Mouse (Mus musculus) CH12.LX (cell line): ENCODE measurements around the gene Entpd1.

Source experiments
- CTCF ChIP-seq, 2 experiments: IDR thresholded peaks in 1 of 2; conservative IDR thresholded peaks in 1 of 2; 2 replicates each; pipeline ENCODE4 v1.5.1; 2011 to 2012; ENCODE audit warnings: low read depth in 2 of 2, low read length in 2 of 2, improper control_type of control experiment in 1 of 2, inconsistent platforms in 1 of 2, mild to moderate bottlenecking in 1 of 2, moderate library complexity in 1 of 2
- ELF1 ChIP-seq: IDR thresholded peaks from 2 replicates; pipeline ENCODE4 v1.6.1; 2014; ENCODE audit warnings: low read depth, mild to moderate bottlenecking, inconsistent platforms, low read length, improper control_type of control experiment
- EP300 ChIP-seq: IDR thresholded peaks from 2 replicates; pipeline ENCODE4 v1.6.1; 2011; ENCODE audit warnings: low read length, improper control_type of control experiment
- ETS1 ChIP-seq: conservative IDR thresholded peaks from 2 replicates; pipeline ENCODE4 v1.6.1; 2012; ENCODE audit warnings: low read depth, mild to moderate bottlenecking, inconsistent platforms, low read length, improper control_type of control experiment, moderate library complexity
- GABPA ChIP-seq: IDR thresholded peaks from 2 replicates; pipeline ENCODE4 v1.6.1; 2012; ENCODE audit warnings: low read depth, low read length, improper control_type of control experiment, inconsistent platforms; ENCODE audit not compliant: insufficient replicate concordance
- HCFC1 ChIP-seq: IDR thresholded peaks from 2 replicates; pipeline ENCODE4 v1.6.1; 2012; ENCODE audit warnings: low read depth, mild to moderate bottlenecking, inconsistent platforms, low read length, improper control_type of control experiment
- IRF4 ChIP-seq: IDR thresholded peaks from 2 replicates; pipeline ENCODE4 v1.6.1; 2014; ENCODE audit warnings: low read depth, mild to moderate bottlenecking, inconsistent platforms, low read length, improper control_type of control experiment
- JUND ChIP-seq: conservative IDR thresholded peaks from 2 replicates; pipeline ENCODE4 v1.6.1; 2011; ENCODE audit warnings: low read depth, low read length, improper control_type of control experiment
- MAX ChIP-seq: IDR thresholded peaks from 2 replicates; pipeline ENCODE4 v1.6.1; 2011; ENCODE audit warnings: low read length, improper control_type of control experiment
- POLR2A ChIP-seq: IDR thresholded peaks from 2 replicates; pipeline ENCODE4 v1.6.1; 2011; ENCODE audit warnings: low read depth, mild to moderate bottlenecking, improper control_type of control experiment, low read length
- SIN3A ChIP-seq: IDR thresholded peaks from 2 replicates; pipeline ENCODE4 v1.6.1; 2012; ENCODE audit warnings: low read length, improper control_type of control experiment, inconsistent platforms
- SMC3 ChIP-seq: IDR thresholded peaks from 2 replicates; pipeline ENCODE4 v1.6.1; 2011; ENCODE audit warnings: low read depth, low read length, improper control_type of control experiment
- ZC3H11A ChIP-seq: IDR thresholded peaks from 2 replicates; pipeline ENCODE4 v1.6.1; 2012; ENCODE audit warnings: low read depth, mild to moderate bottlenecking, inconsistent platforms, low read length, improper control_type of control experiment

DNA sequence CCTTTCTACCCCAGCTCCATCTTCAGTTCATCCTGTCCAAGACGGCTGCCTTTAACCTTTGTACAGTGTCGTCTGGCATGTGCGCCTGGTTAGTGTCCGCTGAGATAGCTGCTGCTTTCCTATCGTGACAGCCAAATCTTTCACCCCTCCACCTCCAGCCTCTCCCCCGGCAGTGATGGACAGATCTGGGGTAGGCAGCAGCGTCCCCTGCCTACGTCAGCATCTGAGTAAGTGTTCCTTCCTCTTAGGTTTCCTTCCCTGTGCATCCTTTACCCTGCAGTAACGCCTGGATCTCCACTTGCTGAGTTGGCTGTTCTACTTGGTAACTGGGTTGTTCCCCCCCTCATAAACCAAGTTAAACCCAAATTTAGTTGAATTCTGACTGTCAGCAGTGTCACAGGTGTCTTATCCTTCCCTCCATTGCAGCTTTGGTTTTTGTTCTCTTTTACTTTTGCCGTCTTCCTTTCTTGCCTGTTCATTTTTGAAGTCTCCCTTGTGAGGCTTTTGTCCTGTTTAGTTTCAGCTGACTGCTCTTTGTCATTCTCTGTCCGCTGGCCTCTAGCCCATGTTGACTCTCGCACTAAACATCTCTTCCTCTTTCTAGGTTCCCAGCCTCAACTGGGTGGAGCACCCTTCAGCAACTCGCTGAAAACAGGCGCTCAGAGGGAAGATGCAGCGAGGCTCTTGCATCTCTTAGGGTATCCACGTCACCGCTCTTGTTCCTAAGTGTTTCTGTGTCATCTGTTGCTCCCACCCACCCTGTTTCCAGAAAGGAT is 66.6 kb downstream of the Entpd1 start:
- TF ChIP-seq ELF1 (no peak), CTCF (conservative IDR thresholded peaks at IDR 0.05 in 1 of 2, IDR thresholded peaks at IDR 0.05 in 1 of 2; ENCODE audit: low read depth in 2 of 2, low read length in 2 of 2) (no peak), HCFC1 (no peak), SMC3 (no peak), ZC3H11A (no peak), IRF4 (no peak; the same call in 1 of the 2 replicates), JUND (no peak), ETS1 (peak; percentile 44; the same call in 1 of the 2 replicates), GABPA (no peak), EP300 (0 out of 2 replicates have a peak, but pooled peaks have one; percentile 19), POLR2A (0 out of 2 replicates have a peak, but pooled peaks have one; percentile 23), SIN3A (peak; percentile 82; the same call in 1 of the 2 replicates), MAX (no peak)
